Mouse (Mus musculus): ENCODE results near the gene Pkn1. TPM values are rescaled to one million over a fixed set of nuclear protein-coding genes. Genes with fewer than 3 reads are reported as not detected.

Pkn1 gene
- polyA plus RNA-seq, 1 experiment from 2014 or later, result 28.8 TPM

- DNase-seq (ENCODE audit: low spot score), result no peak
- Histone ChIP-seq H3K9ac (ENCODE audit: low read length) (peak overlapping the region; percentile 37; the same call in 1 of the 2 replicates), H3K27me3 (ENCODE audit: control insufficient read depth, insufficient read depth, low read length) (no peaks in the 10 kb centered on the region), H3K9me3 (ENCODE audit: control insufficient read depth, low read length) (no peaks in the 10 kb centered on the region), H3K4me2 (ENCODE audit: low read depth, severe bottlenecking) (peak overlapping the region; percentile 32; the same call in 1 of the 2 replicates), H3K4me1 (ENCODE audit: control insufficient read depth, insufficient read depth, low read length) (peaks cover 30% of the 10 kb centered on the region), H3K4me3 (ENCODE audit: low read depth, low read length) (no peak overlapping the region), H3K36me3 (ENCODE audit: control insufficient read depth, insufficient read depth, low read length) (no peaks in the 10 kb centered on the region; the same call in 1 of the 2 replicates), H3K27ac (replicated peaks; ENCODE audit: low read depth, low read length) (0 out of 2 replicates have a peak overlapping the region, but pooled peaks have one; percentile 30)
- no peak for ATAC-seq (ENCODE audit: insufficient number of reproducible peaks, low FRiP score, low TSS enrichment, low read depth)
- 11% methylated on average over 8 of the region's 8 CpGs for WGBS
Measured at GRCm38 (mm10) chr8:83660545-83660944, 38.4 kb downstream of the Pkn1 start.

DNA sequence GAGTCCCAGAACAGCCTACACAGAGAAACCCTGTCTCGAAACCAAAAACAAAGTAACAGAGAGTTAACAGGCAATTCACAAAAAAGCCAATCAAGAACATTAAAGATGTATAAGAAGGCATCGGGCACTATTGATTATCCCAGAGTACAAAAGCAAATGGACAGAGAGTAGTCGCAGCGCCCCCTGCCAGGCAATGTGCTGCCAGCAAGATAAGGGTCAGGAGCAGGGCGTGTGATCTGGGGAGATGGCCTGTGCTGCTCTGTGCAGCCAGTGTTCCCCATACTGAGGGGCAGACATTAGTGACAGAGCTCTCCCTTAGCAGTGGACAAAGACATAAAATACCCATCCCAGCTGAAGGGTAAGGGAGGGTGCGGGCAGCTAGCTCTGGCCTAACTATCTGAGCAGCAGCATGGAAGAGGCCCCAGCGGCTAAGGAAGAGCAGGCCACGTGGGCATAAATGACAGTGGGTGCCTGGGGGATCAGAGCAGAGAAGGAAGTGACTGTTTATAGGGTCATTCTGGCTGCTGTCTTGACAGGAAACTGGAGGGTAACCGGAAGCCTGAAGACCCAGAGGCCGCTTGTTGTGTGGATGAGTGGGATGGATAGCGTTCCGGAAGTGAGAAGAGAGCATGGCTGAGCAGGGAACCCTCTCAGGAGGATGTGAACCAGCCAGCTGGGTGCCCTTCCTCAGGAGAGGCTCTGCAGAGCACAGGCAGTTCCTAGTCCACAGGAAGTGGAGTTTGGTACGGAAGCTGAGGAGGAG lies 42.3 kb downstream of the Pkn1 start:
- DNase-seq (ENCODE audit: low spot score) (no peak), ATAC-seq (ENCODE audit: insufficient number of reproducible peaks, low FRiP score, low TSS enrichment, low read depth) (no peak)
- no peak overlapping the region for H3K4me3 ChIP-seq (ENCODE audit: low read depth, low read length)
- H3K9ac ChIP-seq (ENCODE audit: low read length), result no peak overlapping the region
- WGBS, result 91% methylated on average over 13 of the region's 13 CpGs
- peaks cover 27% of the 10 kb centered on the region for H3K4me1 ChIP-seq (ENCODE audit: control insufficient read depth, insufficient read depth, low read length)
- no peak overlapping the region for H3K4me2 ChIP-seq (ENCODE audit: low read depth, severe bottlenecking)
- H3K36me3 ChIP-seq (ENCODE audit: control insufficient read depth, insufficient read depth, low read length), result no peaks in the 10 kb centered on the region; the same call in 1 of the 2 replicates
- H3K9me3 ChIP-seq (ENCODE audit: control insufficient read depth, low read length), result no peaks in the 10 kb centered on the region
- no peak overlapping the region for H3K27ac ChIP-seq (replicated peaks; ENCODE audit: low read depth, low read length)
- H3K27me3 ChIP-seq (ENCODE audit: control insufficient read depth, insufficient read depth, low read length), result no peaks in the 10 kb centered on the region

GRCm38 (mm10) chr8:83656043-83656442 lies 42.9 kb downstream of the Pkn1 start:
- no peak overlapping the region for H3K4me2 ChIP-seq (ENCODE audit: low read depth, severe bottlenecking)
- WGBS, result 91% methylated on average over 9 of the region's 9 CpGs
- no peaks in the 10 kb centered on the region; the same call in 1 of the 2 replicates for H3K36me3 ChIP-seq (ENCODE audit: control insufficient read depth, insufficient read depth, low read length)
- H3K4me1 ChIP-seq (ENCODE audit: control insufficient read depth, insufficient read depth, low read length), result peaks cover 21% of the 10 kb centered on the region
- H3K27me3 ChIP-seq (ENCODE audit: control insufficient read depth, insufficient read depth, low read length), result no peaks in the 10 kb centered on the region
- no peak overlapping the region for H3K4me3 ChIP-seq (ENCODE audit: low read depth, low read length)
- H3K9me3 ChIP-seq (ENCODE audit: control insufficient read depth, low read length), result no peaks in the 10 kb centered on the region
- no peak overlapping the region for H3K27ac ChIP-seq (replicated peaks; ENCODE audit: low read depth, low read length)
- no peak for DNase-seq (ENCODE audit: low spot score)
- ATAC-seq (ENCODE audit: insufficient number of reproducible peaks, low FRiP score, low TSS enrichment, low read depth), result no peak
- H3K9ac ChIP-seq (ENCODE audit: low read length), result no peak overlapping the region

- Histone ChIP-seq H3K9me3 (ENCODE audit: control insufficient read depth, low read length) (no peaks in the 10 kb centered on the region), H3K27me3 (ENCODE audit: control insufficient read depth, insufficient read depth, low read length) (no peaks in the 10 kb centered on the region), H3K4me1 (ENCODE audit: control insufficient read depth, insufficient read depth, low read length) (peaks cover 8% of the 10 kb centered on the region; the same call in 1 of the 2 replicates), H3K9ac (ENCODE audit: low read length) (no peak overlapping the region), H3K36me3 (ENCODE audit: control insufficient read depth, insufficient read depth, low read length) (no peaks in the 10 kb centered on the region; the same call in 1 of the 2 replicates), H3K4me2 (ENCODE audit: low read depth, severe bottlenecking) (no peak overlapping the region), H3K27ac (replicated peaks; ENCODE audit: low read depth, low read length) (no peak overlapping the region), H3K4me3 (ENCODE audit: low read depth, low read length) (no peak overlapping the region)
- no peak for ATAC-seq (ENCODE audit: insufficient number of reproducible peaks, low FRiP score, low TSS enrichment, low read depth)
- WGBS, result 92% methylated on average over 6 of the region's 6 CpGs
- DNase-seq (ENCODE audit: low spot score), result no peak
Measured at GRCm38 (mm10) chr8:83654725-83655124, 44.3 kb downstream of the Pkn1 start.

DNA sequence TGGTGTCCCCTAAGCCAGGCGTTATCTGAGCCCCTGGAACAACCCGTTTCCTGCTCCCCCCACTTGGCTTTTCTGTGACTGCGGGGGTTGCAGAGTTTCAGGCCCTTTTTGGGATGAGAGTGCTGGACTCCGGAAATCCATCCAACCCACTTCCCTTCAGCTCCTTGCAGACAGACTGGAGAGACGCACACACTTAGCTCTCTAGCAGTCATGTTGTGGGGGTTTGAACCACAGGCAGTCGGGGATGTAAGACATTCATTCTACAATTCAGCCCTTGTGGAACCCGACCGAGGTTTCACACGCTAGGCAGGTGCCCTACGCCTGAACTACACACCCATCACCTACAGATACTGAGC lies 45.3 kb downstream of the Pkn1 start:
- H3K36me3 ChIP-seq (ENCODE audit: control insufficient read depth, insufficient read depth, low read length), result no peaks in the 10 kb centered on the region; the same call in 1 of the 2 replicates
- H3K27ac ChIP-seq (replicated peaks; ENCODE audit: low read depth, low read length), result no peak overlapping the region
- no peak for ATAC-seq (ENCODE audit: insufficient number of reproducible peaks, low FRiP score, low TSS enrichment, low read depth)
- H3K27me3 ChIP-seq (ENCODE audit: control insufficient read depth, insufficient read depth, low read length), result no peaks in the 10 kb centered on the region
- no peaks in the 10 kb centered on the region for H3K9me3 ChIP-seq (ENCODE audit: control insufficient read depth, low read length)
- 48% methylated on average over 10 of the region's 10 CpGs for WGBS
- H3K4me1 ChIP-seq (ENCODE audit: control insufficient read depth, insufficient read depth, low read length), result peaks cover 7% of the 10 kb centered on the region; the same call in 1 of the 2 replicates
- DNase-seq (ENCODE audit: low spot score), result no peak
- H3K9ac ChIP-seq (ENCODE audit: low read length), result peak overlapping the region; percentile 43; the same call in 1 of the 2 replicates
- H3K4me3 ChIP-seq (ENCODE audit: low read depth, low read length), result peak overlapping the region; percentile 76
- H3K4me2 ChIP-seq (ENCODE audit: low read depth, severe bottlenecking), result peak overlapping the region; percentile 92

GRCm38 (mm10) chr8:83652744-83653661 lies 46.0 kb downstream of the Pkn1 start:
- Histone ChIP-seq H3K27me3 (ENCODE audit: control insufficient read depth, insufficient read depth, low read length) (no peaks in the 10 kb centered on the region), H3K9me3 (ENCODE audit: control insufficient read depth, low read length) (no peaks in the 10 kb centered on the region), H3K27ac (replicated peaks; ENCODE audit: low read depth, low read length) (0 out of 2 replicates have a peak overlapping the region, but pooled peaks have one; percentile 3), H3K4me2 (ENCODE audit: low read depth, severe bottlenecking) (peak overlapping the region; percentile 92), H3K9ac (ENCODE audit: low read length) (peak overlapping the region; percentile 70), H3K4me1 (ENCODE audit: control insufficient read depth, insufficient read depth, low read length) (peaks cover 7% of the 10 kb centered on the region; the same call in 1 of the 2 replicates), H3K36me3 (ENCODE audit: control insufficient read depth, insufficient read depth, low read length) (no peaks in the 10 kb centered on the region; the same call in 1 of the 2 replicates), H3K4me3 (ENCODE audit: low read depth, low read length) (peak overlapping the region; percentile 76)
- ATAC-seq (ENCODE audit: insufficient number of reproducible peaks, low FRiP score, low TSS enrichment, low read depth) (no peak; the same call in 1 of the 2 replicates), DNase-seq (ENCODE audit: low spot score) (no peak)
- 3% methylated on average over 42 of the region's 46 CpGs for WGBS

DNA sequence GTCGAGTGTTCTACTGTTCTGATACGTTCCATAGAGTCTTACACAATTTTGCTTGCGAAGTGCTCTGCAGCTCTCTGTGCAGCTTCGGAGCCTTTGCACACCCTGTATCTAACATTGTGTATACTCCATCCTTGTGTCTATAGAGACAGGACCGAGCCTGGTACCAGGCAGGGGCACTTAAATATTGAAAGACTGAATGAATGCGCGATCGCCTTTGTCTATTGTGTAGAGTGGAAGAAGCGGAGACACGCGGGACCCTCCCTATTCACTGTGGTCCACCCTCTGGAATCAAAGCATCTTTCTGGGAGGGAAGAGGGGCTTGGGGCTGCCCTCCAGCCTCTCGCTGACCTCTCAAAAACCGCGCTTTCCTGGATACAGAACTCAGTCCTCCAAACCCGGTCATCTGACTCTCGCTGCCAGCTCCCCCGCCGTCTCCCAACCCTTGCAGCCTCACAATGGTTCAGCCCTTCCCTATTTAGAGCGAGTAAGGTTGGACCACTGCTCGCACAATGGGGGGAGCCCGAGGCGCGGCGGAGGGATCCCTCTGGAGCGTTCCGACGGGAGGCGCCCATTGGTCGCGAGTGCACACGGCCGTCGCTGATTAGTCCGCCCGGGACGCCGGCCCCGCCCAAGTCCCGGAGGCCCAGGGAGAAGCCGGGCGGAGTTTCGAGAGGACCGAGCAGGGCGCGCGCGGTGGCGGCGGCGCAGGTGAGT lies 46.8 kb downstream of the Pkn1 start, which contains the start of gene Gipc1:
Gene Gipc1, plus strand, starts transcription at position 648 of the 714 bp plus-strand sequence.
- Histone ChIP-seq H3K27ac (replicated peaks; ENCODE audit: low read depth, low read length) (peak within 1 kb of the TSS; percentile 76), H3K9me3 (ENCODE audit: control insufficient read depth, low read length) (no peaks in the 10 kb centered on the region), H3K4me2 (ENCODE audit: low read depth, severe bottlenecking) (peak within 1 kb of the TSS; percentile 92), H3K9ac (ENCODE audit: low read length) (peak within 1 kb of the TSS; percentile 70), H3K4me1 (ENCODE audit: control insufficient read depth, insufficient read depth, low read length) (peaks cover 7% of the 10 kb centered on the region; the same call in 1 of the 2 replicates), H3K36me3 (ENCODE audit: control insufficient read depth, insufficient read depth, low read length) (no peaks in the 10 kb centered on the region), H3K4me3 (ENCODE audit: low read depth, low read length) (peak within 1 kb of the TSS; percentile 76), H3K27me3 (ENCODE audit: control insufficient read depth, insufficient read depth, low read length) (no peaks in the 10 kb centered on the region)
- WGBS, result 6% methylated on average over 49 of the region's 50 CpGs
- DNase-seq (ENCODE audit: low spot score), result peak; percentile 98
- peak; percentile 94 for ATAC-seq (ENCODE audit: insufficient number of reproducible peaks, low FRiP score, low TSS enrichment, low read depth)
